Comparison of ENCODE assay signal across 20 mouse cellular contexts in the genomic region with DNA sequence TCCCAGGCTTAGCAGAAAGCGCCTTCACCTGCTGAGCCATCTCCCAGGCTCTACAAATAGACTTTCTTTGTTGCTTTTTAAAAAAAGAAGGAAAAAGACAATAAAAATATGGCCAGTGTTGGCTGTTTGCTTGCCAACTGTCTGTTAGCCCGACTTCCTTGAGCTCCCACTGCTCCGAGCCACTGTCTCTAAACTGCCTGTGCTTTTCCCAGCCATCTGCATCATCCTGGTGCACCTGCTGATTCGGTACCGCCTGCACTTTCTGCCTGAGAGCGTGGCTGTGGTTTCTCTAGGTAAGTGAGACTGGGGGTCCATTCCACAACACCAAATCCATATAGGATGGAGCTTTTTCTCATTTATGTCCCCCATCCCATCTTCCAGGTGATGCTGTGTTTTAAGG. TPM values are rescaled to one million over a fixed set of nuclear protein-coding genes. Genes with fewer than 3 reads are reported as not detected.
DNase-seq lines count a peak whose midpoint lies in the region; ATAC-seq and TF ChIP-seq lines count a peak whose summit lies in the region.
"Had no signal": no experiment of that assay in that cellular context is flagged by ENCODE, and none has a peak within 500 bp of the region (broad histone marks: within the 10 kb centered on the region; RNA-seq: fewer than 3 reads in every experiment).

No protein-coding gene starts in this region.

- peak overlapping the region; percentile 4 for H3K27ac ChIP-seq in liver, embryonic 13.5 days
- H3K27ac ChIP-seq in liver, postnatal 0 days (ENCODE audit: low read depth): no peak overlapping the region
- no peak overlapping the region for H3K27ac ChIP-seq in midbrain, embryonic 11.5 days (ENCODE audit: low read depth, low read length)
- H3K27ac ChIP-seq: embryonic facial prominence, embryonic 12.5 days; heart, adult 2 months; heart, embryonic 15.5 days; hindbrain, embryonic 15.5 days had no signal

- no peak for TF ChIP-seq CTCF in liver, postnatal 0 days (IDR thresholded peaks at IDR 0.05; ENCODE audit: low read depth)

- H3K4me1 ChIP-seq in liver, embryonic 13.5 days (replicated peaks): peaks cover 25% of the 10 kb centered on the region
- peaks cover 6% of the 10 kb centered on the region for H3K4me1 ChIP-seq in liver, postnatal 0 days (ENCODE audit: insufficient read depth)
- no peaks in the 10 kb centered on the region for H3K4me1 ChIP-seq in midbrain, embryonic 11.5 days (ENCODE audit: control insufficient read depth, insufficient read depth, low read length)
- H3K4me1 ChIP-seq: embryonic facial prominence, embryonic 12.5 days; heart, embryonic 15.5 days; hindbrain, embryonic 15.5 days had no signal

- H3K9me3 ChIP-seq in liver, embryonic 13.5 days (replicated peaks): no peaks in the 10 kb centered on the region
- 0 out of 2 replicates have a peak, but pooled peaks cover 3% of the 10 kb centered on the region for H3K9me3 ChIP-seq in liver, postnatal 0 days (ENCODE audit: low read length)
- H3K9me3 ChIP-seq in midbrain, embryonic 11.5 days (ENCODE audit: control insufficient read depth, low read length): no peaks in the 10 kb centered on the region
- H3K9me3 ChIP-seq: embryonic facial prominence, embryonic 12.5 days; heart, embryonic 15.5 days; hindbrain, embryonic 15.5 days had no signal

- DNase-seq in cerebellum, adult 11 months: peak; percentile 61
- no peak for DNase-seq in cerebellum, postnatal 10 days
- peak; percentile 55 for DNase-seq in cerebellum, adult 8-10 months
- no peak for DNase-seq in liver, embryonic 13.5 days
- no peak for DNase-seq in liver, postnatal 0 days
- no peak for DNase-seq in midbrain, embryonic 11.5 days (ENCODE audit: low spot score, missing footprints)
- DNase-seq: adrenal gland, adult 8-10 months; adrenal gland, postnatal 36 days; B cell, adult 2 months; forebrain, postnatal 0 days; gastrocnemius, postnatal 14 days; heart, adult 2 months; heart, postnatal 14 days had no signal

- no peak overlapping the region for H3K4me3 ChIP-seq in liver, embryonic 13.5 days (replicated peaks)
- H3K4me3 ChIP-seq in liver, postnatal 0 days (ENCODE audit: low read depth, low read length): no peak overlapping the region
- H3K4me3 ChIP-seq in midbrain, embryonic 11.5 days (ENCODE audit: low read depth, low read length): no peak overlapping the region
- H3K4me3 ChIP-seq: embryonic facial prominence, embryonic 12.5 days; heart, adult 2 months; heart, embryonic 15.5 days; hindbrain, embryonic 15.5 days had no signal

- no peaks in the 10 kb centered on the region for H3K27me3 ChIP-seq in liver, embryonic 13.5 days
- H3K27me3 ChIP-seq in liver, postnatal 0 days (ENCODE audit: insufficient read depth, low read length): no peaks in the 10 kb centered on the region
- no peaks in the 10 kb centered on the region for H3K27me3 ChIP-seq in midbrain, embryonic 11.5 days (ENCODE audit: control insufficient read depth, insufficient read depth, low read length)
- H3K27me3 ChIP-seq: embryonic facial prominence, embryonic 12.5 days; heart, embryonic 15.5 days; hindbrain, embryonic 15.5 days had no signal

- 91% methylated on average over 6 of the region's 6 CpGs for WGBS in liver, embryonic 13.5 days (ENCODE audit: insufficient replicate concordance)
- 95% methylated on average over 6 of the region's 6 CpGs for WGBS in liver, postnatal 0 days (ENCODE audit: insufficient replicate concordance)
- 94% methylated on average over 6 of the region's 6 CpGs for WGBS in midbrain, embryonic 11.5 days

- no peak for ATAC-seq in cerebellum, adult (ENCODE audit: insufficient number of reproducible peaks, low FRiP score, low TSS enrichment)
- no peak for ATAC-seq in liver, embryonic 13.5 days (ENCODE audit: low read depth)
- no peak for ATAC-seq in liver, postnatal 0 days
- ATAC-seq in midbrain, embryonic 11.5 days (ENCODE audit: low FRiP score): no peak
- ATAC-seq: CD4-positive, CD25-positive, alpha-beta regulatory T cell, adult 4 months; forebrain, postnatal 0 days; intestine, embryonic 16.5 days had no signal

- no peak for TF ChIP-seq EP300 in liver, postnatal 0 days (IDR thresholded peaks at IDR 0.05; ENCODE audit: low read depth)

- H3K4me2 ChIP-seq in liver, embryonic 13.5 days: no peak overlapping the region
- H3K4me2 ChIP-seq in liver, postnatal 0 days (ENCODE audit: low read depth, low read length): no peak overlapping the region
- no peak overlapping the region for H3K4me2 ChIP-seq in midbrain, embryonic 11.5 days
- H3K4me2 ChIP-seq: embryonic facial prominence, embryonic 12.5 days; heart, embryonic 11.5 days; heart, embryonic 15.5 days; hindbrain, embryonic 15.5 days had no signal

- no peak overlapping the region for H3K9ac ChIP-seq in liver, embryonic 13.5 days
- no peak overlapping the region for H3K9ac ChIP-seq in liver, postnatal 0 days (replicated peaks)
- no peak overlapping the region for H3K9ac ChIP-seq in midbrain, embryonic 11.5 days (ENCODE audit: low read length)
- H3K9ac ChIP-seq: embryonic facial prominence, embryonic 12.5 days; forebrain, postnatal 0 days; heart, embryonic 15.5 days; hindbrain, embryonic 15.5 days had no signal

- H3K36me3 ChIP-seq in liver, embryonic 13.5 days: peaks cover 79% of the 10 kb centered on the region
- H3K36me3 ChIP-seq in liver, postnatal 0 days (replicated peaks; ENCODE audit: insufficient read depth, low read length): peaks cover 45% of the 10 kb centered on the region
- 0 out of 2 replicates have a peak, but pooled peaks cover 2% of the 10 kb centered on the region for H3K36me3 ChIP-seq in midbrain, embryonic 11.5 days (ENCODE audit: control insufficient read depth, insufficient read depth, low read length)

RNA-seq across cellular contexts. Expression of gene Slc9a8, which starts 13.1 kb away (rescaled TPM):
- polyA plus RNA-seq in liver, embryonic 13.5 days (2015; fragmentation: Nextera tagmentation; extraction: Ambion mirVana): 12.0 and 13.4 TPM in 2 replicates
- 7.5 and 9.3 TPM in 2 replicates for polyA plus RNA-seq in liver, postnatal 0 days (2015; fragmentation: Nextera tagmentation; extraction: Ambion mirVana)
- 15.1 and 17.2 TPM in 2 replicates for polyA plus RNA-seq in midbrain, embryonic 11.5 days (2014; fragmentation: Nextera tagmentation; extraction: Ambion mirVana)

RNA-seq across cellular contexts. Expression of gene Rnf114, which starts 57.9 kb away (rescaled TPM):
- 32.5 and 33.2 TPM in 2 replicates for polyA plus RNA-seq in liver, embryonic 13.5 days (2015; fragmentation: Nextera tagmentation; extraction: Ambion mirVana)
- polyA plus RNA-seq in liver, postnatal 0 days (2015; fragmentation: Nextera tagmentation; extraction: Ambion mirVana): 39.5 and 44.0 TPM in 2 replicates
- 140 and 150 TPM in 2 replicates for polyA plus RNA-seq in midbrain, embryonic 11.5 days (2014; fragmentation: Nextera tagmentation; extraction: Ambion mirVana)

RNA-seq across cellular contexts. Expression of gene Spata2, which starts 58.1 kb away (rescaled TPM):
- 7.0 and 9.4 TPM in 2 replicates for polyA plus RNA-seq in liver, embryonic 13.5 days (2015; fragmentation: Nextera tagmentation; extraction: Ambion mirVana)
- polyA plus RNA-seq in liver, postnatal 0 days (2015; fragmentation: Nextera tagmentation; extraction: Ambion mirVana): 4.7 and 4.9 TPM in 2 replicates
- polyA plus RNA-seq in midbrain, embryonic 11.5 days (2014; fragmentation: Nextera tagmentation; extraction: Ambion mirVana): 15.6 and 15.8 TPM in 2 replicates

Comparison
In these comparisons a context has a peak if more than half of its experiments do, and no peak if none do; other contexts are left out.
1. DNase-seq: peak in cerebellum, adult 11 months (single experiment) and cerebellum, adult 8-10 months (single experiment); none in cerebellum, postnatal 10 days (0 of 2), liver, embryonic 13.5 days (single experiment), liver, postnatal 0 days (single experiment) and midbrain, embryonic 11.5 days (single experiment).